Mouse (Mus musculus): ENCODE data around the gene Ntn5. TPM values are rescaled to one million over a fixed set of nuclear protein-coding genes. Genes with fewer than 3 reads are reported as not detected.
A peak's percentile ranks its signal among the peaks of the same experiment; 100 is the strongest.

The Ntn5 gene
- polyA plus RNA-seq, 1 experiment from 2014 or later: 0.30 TPM

- Histone ChIP-seq H3K36me3 (ENCODE audit: control insufficient read depth, insufficient read depth, low read length) (peaks cover 78% of the 10 kb centered on the region), H3K4me1 (ENCODE audit: control insufficient read depth, insufficient read depth, low read length) (peaks cover 15% of the 10 kb centered on the region), H3K9ac (replicated peaks; ENCODE audit: low read length) (no peak overlapping the region), H3K27me3 (ENCODE audit: control insufficient read depth, insufficient read depth, low read length) (no peaks in the 10 kb centered on the region), H3K27ac (replicated peaks; ENCODE audit: low read depth, low read length) (no peak overlapping the region), H3K4me2 (ENCODE audit: low read length) (no peak overlapping the region), H3K4me3 (replicated peaks; ENCODE audit: low read depth, low read length) (no peak overlapping the region), H3K9me3 (ENCODE audit: control insufficient read depth, low read length) (no peaks in the 10 kb centered on the region)
- ATAC-seq (ENCODE audit: low FRiP score, low TSS enrichment) (no peak), DNase-seq (no peak)
- 64% methylated on average over 13 of the region's 13 CpGs for WGBS
Measured at GRCm38 (mm10) chr7:45721642-45722347, 38.0 kb downstream of the Ntn5 start.

GRCm38 (mm10) chr7:45722348-45722713, 38.5 kb downstream of the Ntn5 start:
- ATAC-seq (ENCODE audit: low FRiP score, low TSS enrichment) (no peak), DNase-seq (no peak)
- Histone ChIP-seq H3K9me3 (ENCODE audit: control insufficient read depth, low read length) (no peaks in the 10 kb centered on the region), H3K4me2 (ENCODE audit: low read length) (no peak overlapping the region), H3K36me3 (ENCODE audit: control insufficient read depth, insufficient read depth, low read length) (peaks cover 84% of the 10 kb centered on the region), H3K27ac (replicated peaks; ENCODE audit: low read depth, low read length) (no peak overlapping the region), H3K27me3 (ENCODE audit: control insufficient read depth, insufficient read depth, low read length) (no peaks in the 10 kb centered on the region), H3K4me3 (replicated peaks; ENCODE audit: low read depth, low read length) (no peak overlapping the region), H3K4me1 (ENCODE audit: control insufficient read depth, insufficient read depth, low read length) (peaks cover 10% of the 10 kb centered on the region), H3K9ac (replicated peaks; ENCODE audit: low read length) (no peak overlapping the region)
- WGBS: 81% methylated on average over 13 of the region's 13 CpGs

- no peaks in the 10 kb centered on the region for H3K27me3 ChIP-seq (ENCODE audit: control insufficient read depth, insufficient read depth, low read length)
- WGBS: 92% methylated on average over 4 of the region's 4 CpGs
- H3K4me1 ChIP-seq (ENCODE audit: control insufficient read depth, insufficient read depth, low read length): peaks cover 10% of the 10 kb centered on the region
- H3K9me3 ChIP-seq (ENCODE audit: control insufficient read depth, low read length): no peaks in the 10 kb centered on the region
- no peak overlapping the region for H3K9ac ChIP-seq (replicated peaks; ENCODE audit: low read length)
- peaks cover 88% of the 10 kb centered on the region for H3K36me3 ChIP-seq (ENCODE audit: control insufficient read depth, insufficient read depth, low read length)
- H3K4me3 ChIP-seq (replicated peaks; ENCODE audit: low read depth, low read length): no peak overlapping the region
- no peak overlapping the region for H3K4me2 ChIP-seq (ENCODE audit: low read length)
- no peak for ATAC-seq (ENCODE audit: low FRiP score, low TSS enrichment)
- no peak for DNase-seq
- H3K27ac ChIP-seq (replicated peaks; ENCODE audit: low read depth, low read length): no peak overlapping the region
Measured at GRCm38 (mm10) chr7:45723301-45723700, 39.5 kb downstream of the Ntn5 start.

- Histone ChIP-seq H3K27ac (replicated peaks; ENCODE audit: low read depth, low read length) (no peak overlapping the region), H3K4me1 (ENCODE audit: control insufficient read depth, insufficient read depth, low read length) (peaks cover 6% of the 10 kb centered on the region), H3K9ac (replicated peaks; ENCODE audit: low read length) (no peak overlapping the region), H3K36me3 (ENCODE audit: control insufficient read depth, insufficient read depth, low read length) (peaks cover 88% of the 10 kb centered on the region), H3K4me2 (ENCODE audit: low read length) (no peak overlapping the region), H3K9me3 (ENCODE audit: control insufficient read depth, low read length) (no peaks in the 10 kb centered on the region), H3K4me3 (replicated peaks; ENCODE audit: low read depth, low read length) (no peak overlapping the region), H3K27me3 (ENCODE audit: control insufficient read depth, insufficient read depth, low read length) (no peaks in the 10 kb centered on the region)
- 96% methylated on average over 14 of the region's 14 CpGs for WGBS
- ATAC-seq (ENCODE audit: low FRiP score, low TSS enrichment): no peak
- no peak for DNase-seq
Measured at GRCm38 (mm10) chr7:45723781-45724180, 40.0 kb downstream of the Ntn5 start.

GRCm38 (mm10) chr7:45725151-45725550, 41.3 kb downstream of the Ntn5 start:
- Histone ChIP-seq H3K4me2 (ENCODE audit: low read length) (no peak overlapping the region), H3K9me3 (ENCODE audit: control insufficient read depth, low read length) (no peaks in the 10 kb centered on the region), H3K4me3 (replicated peaks; ENCODE audit: low read depth, low read length) (no peak overlapping the region), H3K27ac (replicated peaks; ENCODE audit: low read depth, low read length) (no peak overlapping the region), H3K4me1 (ENCODE audit: control insufficient read depth, insufficient read depth, low read length) (no peaks in the 10 kb centered on the region), H3K9ac (replicated peaks; ENCODE audit: low read length) (no peak overlapping the region), H3K27me3 (ENCODE audit: control insufficient read depth, insufficient read depth, low read length) (no peaks in the 10 kb centered on the region), H3K36me3 (ENCODE audit: control insufficient read depth, insufficient read depth, low read length) (peaks cover 85% of the 10 kb centered on the region)
- WGBS: 90% methylated on average over 9 of the region's 9 CpGs
- DNase-seq: no peak
- no peak for ATAC-seq (ENCODE audit: low FRiP score, low TSS enrichment)

GRCm38 (mm10) chr7:45725713-45726112, 41.9 kb downstream of the Ntn5 start, which contains the start of gene Spaca4:
TSS of gene Spaca4 (minus strand) at chr7:45725813.
- H3K4me3 ChIP-seq (replicated peaks; ENCODE audit: low read depth, low read length): no peak within 1 kb of the TSS
- H3K9ac ChIP-seq (replicated peaks; ENCODE audit: low read length): no peak within 1 kb of the TSS
- WGBS: 94% methylated on average over 11 of the region's 11 CpGs
- no peak for DNase-seq
- no peaks in the 10 kb centered on the region for H3K4me1 ChIP-seq (ENCODE audit: control insufficient read depth, insufficient read depth, low read length)
- H3K4me2 ChIP-seq (ENCODE audit: low read length): no peak within 1 kb of the TSS
- H3K9me3 ChIP-seq (ENCODE audit: control insufficient read depth, low read length): no peaks in the 10 kb centered on the region
- H3K27ac ChIP-seq (replicated peaks; ENCODE audit: low read depth, low read length): no peak within 1 kb of the TSS
- no peaks in the 10 kb centered on the region for H3K27me3 ChIP-seq (ENCODE audit: control insufficient read depth, insufficient read depth, low read length)
- peaks cover 79% of the 10 kb centered on the region for H3K36me3 ChIP-seq (ENCODE audit: control insufficient read depth, insufficient read depth, low read length)
- ATAC-seq (ENCODE audit: low FRiP score, low TSS enrichment): no peak

GRCm38 (mm10) chr7:45726419-45726818, 42.6 kb downstream of the Ntn5 start:
- Histone ChIP-seq H3K27me3 (ENCODE audit: control insufficient read depth, insufficient read depth, low read length) (no peaks in the 10 kb centered on the region), H3K36me3 (ENCODE audit: control insufficient read depth, insufficient read depth, low read length) (peaks cover 72% of the 10 kb centered on the region)

GRCm38 (mm10) chr7:45727625-45728024, 43.8 kb downstream of the Ntn5 start:
- no peaks in the 10 kb centered on the region for H3K27me3 ChIP-seq (ENCODE audit: control insufficient read depth, insufficient read depth, low read length)
- H3K4me2 ChIP-seq (ENCODE audit: low read length): no peak overlapping the region
- no peak overlapping the region for H3K9ac ChIP-seq (replicated peaks; ENCODE audit: low read length)
- WGBS: 83% methylated on average over 3 of the region's 3 CpGs
- H3K36me3 ChIP-seq (ENCODE audit: control insufficient read depth, insufficient read depth, low read length): peaks cover 60% of the 10 kb centered on the region
- H3K4me3 ChIP-seq (replicated peaks; ENCODE audit: low read depth, low read length): no peak overlapping the region
- H3K4me1 ChIP-seq (ENCODE audit: control insufficient read depth, insufficient read depth, low read length): no peaks in the 10 kb centered on the region
- H3K9me3 ChIP-seq (ENCODE audit: control insufficient read depth, low read length): no peaks in the 10 kb centered on the region
- DNase-seq (no peak), ATAC-seq (ENCODE audit: low FRiP score, low TSS enrichment) (no peak)
- H3K27ac ChIP-seq (replicated peaks; ENCODE audit: low read depth, low read length): no peak overlapping the region

More at GRCm38 (mm10) chr7:45726419-45726818, 42.6 kb downstream of the Ntn5 start:
- Histone ChIP-seq H3K4me1 (ENCODE audit: control insufficient read depth, insufficient read depth, low read length) (no peaks in the 10 kb centered on the region), H3K4me3 (replicated peaks; ENCODE audit: low read depth, low read length) (no peak overlapping the region), H3K4me2 (ENCODE audit: low read length) (no peak overlapping the region), H3K27ac (replicated peaks; ENCODE audit: low read depth, low read length) (no peak overlapping the region), H3K9ac (replicated peaks; ENCODE audit: low read length) (no peak overlapping the region), H3K9me3 (ENCODE audit: control insufficient read depth, low read length) (no peaks in the 10 kb centered on the region)
- DNase-seq (no peak), ATAC-seq (ENCODE audit: low FRiP score, low TSS enrichment) (no peak)
- 95% methylated on average over 10 of the region's 10 CpGs for WGBS

- no peaks in the 10 kb centered on the region for H3K27me3 ChIP-seq (ENCODE audit: control insufficient read depth, insufficient read depth, low read length)
- no peak overlapping the region for H3K4me3 ChIP-seq (replicated peaks; ENCODE audit: low read depth, low read length)
- WGBS: 16% methylated on average over 16 of the region's 16 CpGs
- DNase-seq (peak; percentile 53), ATAC-seq (ENCODE audit: low FRiP score, low TSS enrichment) (no peak)
- no peak overlapping the region for H3K9ac ChIP-seq (replicated peaks; ENCODE audit: low read length)
- no peaks in the 10 kb centered on the region for H3K4me1 ChIP-seq (ENCODE audit: control insufficient read depth, insufficient read depth, low read length)
- no peaks in the 10 kb centered on the region for H3K9me3 ChIP-seq (ENCODE audit: control insufficient read depth, low read length)
- no peak overlapping the region for H3K4me2 ChIP-seq (ENCODE audit: low read length)
- H3K36me3 ChIP-seq (ENCODE audit: control insufficient read depth, insufficient read depth, low read length): peaks cover 28% of the 10 kb centered on the region
- H3K27ac ChIP-seq (replicated peaks; ENCODE audit: low read depth, low read length): no peak overlapping the region
Measured at GRCm38 (mm10) chr7:45730727-45731431, 47.1 kb downstream of the Ntn5 start.
